Mouse (Mus musculus): Measurements from ENCODE around the gene Myb. TPM values are rescaled to one million over a fixed set of nuclear protein-coding genes. Genes with fewer than 3 reads are reported as not detected.

Gene Myb
- polyA plus RNA-seq, 1 experiment from 2014 or later: 11.3 TPM

DNA sequence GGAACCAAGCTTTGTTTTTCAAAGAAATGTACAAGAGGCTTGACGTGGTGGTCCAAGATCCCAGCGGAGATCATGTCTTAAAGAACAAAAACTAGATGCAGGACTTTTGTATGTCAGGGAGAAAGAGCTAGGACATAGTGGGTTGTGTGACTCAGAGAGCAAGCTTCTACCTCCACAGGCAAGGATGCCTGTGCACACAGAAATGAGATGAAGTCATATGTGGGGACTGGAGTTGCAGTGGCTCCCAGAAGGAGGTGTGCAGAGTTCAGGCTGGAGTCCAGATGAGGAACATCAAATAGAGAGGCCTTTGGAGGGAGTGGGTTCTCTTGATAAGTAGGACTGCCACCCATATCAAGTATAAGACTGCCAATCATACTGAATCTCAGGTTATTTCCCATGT is 65.9 kb downstream of the Myb start:
- H3K27me3 ChIP-seq: no peaks in the 10 kb centered on the region; the same call in 1 of the 2 replicates
- H3K4me2 ChIP-seq (replicated peaks): no peak overlapping the region
- H3K36me3 ChIP-seq: no peaks in the 10 kb centered on the region
- H3K4me1 ChIP-seq: no peaks in the 10 kb centered on the region
- ATAC-seq (ENCODE audit: insufficient number of reproducible peaks, low FRiP score, low TSS enrichment, low read depth): no peak
- no peak overlapping the region for H3K4me3 ChIP-seq (replicated peaks)
- no peak overlapping the region for H3K9ac ChIP-seq
- H3K9me3 ChIP-seq (replicated peaks): no peaks in the 10 kb centered on the region
- 95% methylated on average over 2 of the region's 2 CpGs for WGBS
- H3K27ac ChIP-seq (replicated peaks): no peak overlapping the region

DNA sequence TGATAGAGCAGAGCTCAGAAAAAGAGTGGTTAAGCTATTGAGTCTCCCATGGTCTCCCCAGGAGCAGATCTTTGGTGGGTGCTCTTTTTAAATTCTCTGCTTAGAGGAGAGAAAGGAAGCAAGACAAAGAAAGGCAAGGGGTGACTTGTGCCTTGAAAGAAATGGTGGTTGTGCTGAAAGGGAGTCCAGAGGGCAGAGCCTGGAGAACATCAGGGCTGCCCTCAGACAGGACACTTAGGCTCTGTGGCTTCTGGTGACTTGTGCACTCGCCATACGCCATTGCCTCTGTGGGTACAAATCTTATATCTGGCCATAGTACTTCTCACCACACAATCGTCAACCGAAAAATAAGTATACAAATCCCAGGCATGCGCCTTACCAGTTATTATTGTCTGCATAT is 67.5 kb downstream of the Myb start:
- Histone ChIP-seq H3K9me3 (replicated peaks) (no peaks in the 10 kb centered on the region), H3K4me3 (replicated peaks) (no peak overlapping the region), H3K4me1 (no peaks in the 10 kb centered on the region), H3K4me2 (replicated peaks) (no peak overlapping the region), H3K27ac (replicated peaks) (no peak overlapping the region), H3K36me3 (no peaks in the 10 kb centered on the region), H3K9ac (no peak overlapping the region), H3K27me3 (no peaks in the 10 kb centered on the region)
- no peak for ATAC-seq (ENCODE audit: insufficient number of reproducible peaks, low FRiP score, low TSS enrichment, low read depth)
- 84% methylated on average over 5 of the region's 5 CpGs for WGBS

DNA sequence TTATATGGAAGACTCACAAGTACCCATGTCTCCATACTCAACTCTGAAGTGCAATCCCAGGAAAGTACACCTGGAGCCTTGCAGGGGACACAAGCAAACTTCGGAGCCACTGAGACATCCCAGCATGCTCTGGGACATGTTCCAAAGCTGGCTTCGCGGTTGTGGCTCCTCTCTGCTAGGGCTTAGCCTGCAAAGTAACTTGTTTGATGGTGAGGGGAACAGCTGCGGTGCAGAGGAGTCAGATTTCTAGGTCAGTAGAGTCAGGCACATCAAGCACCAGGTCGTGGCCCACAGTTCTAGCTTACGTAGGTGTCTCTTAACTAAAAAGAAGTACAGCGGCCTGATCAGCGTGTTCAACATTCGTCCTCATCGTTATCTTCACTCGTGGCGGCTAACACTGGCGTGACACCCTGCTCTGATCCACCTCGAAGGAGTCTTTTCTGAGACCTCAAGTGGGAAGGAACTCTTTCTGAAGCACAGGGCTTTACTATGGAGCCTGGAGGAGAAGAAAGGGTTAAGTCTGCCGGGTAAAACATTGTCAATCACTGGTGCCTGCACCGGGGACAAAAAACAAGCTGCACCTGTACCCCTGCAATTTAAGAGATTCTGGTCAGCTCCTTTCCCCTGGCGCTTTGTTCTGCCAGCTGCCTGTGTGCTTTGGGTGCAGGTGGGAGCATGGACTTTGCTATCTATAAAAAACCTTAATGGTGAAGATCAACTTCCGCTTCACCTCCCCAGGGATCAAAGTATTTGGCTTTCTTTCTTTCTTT is 68.1 kb downstream of the Myb start:
- Histone ChIP-seq H3K27me3 (no peaks in the 10 kb centered on the region), H3K27ac (replicated peaks) (no peak overlapping the region), H3K4me2 (replicated peaks) (no peak overlapping the region), H3K4me1 (no peaks in the 10 kb centered on the region), H3K9me3 (replicated peaks) (no peaks in the 10 kb centered on the region), H3K9ac (no peak overlapping the region), H3K4me3 (replicated peaks) (no peak overlapping the region), H3K36me3 (no peaks in the 10 kb centered on the region)
- 48% methylated on average over 18 of the region's 18 CpGs for WGBS
- no peak for ATAC-seq (ENCODE audit: insufficient number of reproducible peaks, low FRiP score, low TSS enrichment, low read depth)

DNA sequence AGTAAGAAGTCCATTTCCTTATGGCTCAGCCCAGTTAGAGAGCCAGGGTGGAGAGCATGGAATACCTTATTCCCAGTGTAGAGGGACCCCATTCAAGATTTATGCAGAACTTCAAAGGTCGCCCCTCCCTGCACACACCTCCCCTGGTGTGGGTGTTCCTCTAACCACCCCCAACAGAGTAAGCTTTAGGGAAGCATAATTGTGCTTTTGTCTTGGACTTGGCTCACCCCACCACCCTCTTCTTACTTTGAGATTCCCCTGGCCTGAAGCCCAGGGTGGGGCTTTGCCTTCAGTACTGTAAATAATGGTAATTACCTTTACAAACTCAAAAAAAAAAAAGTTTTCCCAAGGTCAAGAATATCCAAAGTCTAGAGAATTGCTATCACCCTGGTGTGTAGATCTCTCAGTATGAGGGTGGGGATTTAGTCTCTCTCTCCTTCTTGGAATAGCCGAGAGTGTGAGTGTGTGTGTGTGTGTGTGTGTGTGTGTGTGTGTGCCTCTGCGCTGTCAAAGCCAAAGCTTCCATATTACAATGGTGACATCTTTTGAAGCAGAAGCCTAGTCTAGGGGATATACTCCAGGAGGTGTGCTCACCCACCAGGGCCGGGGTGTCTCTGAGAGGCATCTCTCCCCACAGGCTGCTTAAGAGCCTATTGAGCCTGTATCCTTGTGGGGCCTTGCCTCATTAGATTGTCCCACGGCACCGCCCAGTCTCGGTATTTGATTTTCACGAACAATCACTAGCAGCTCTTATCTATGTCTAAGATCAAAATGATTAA is 69.7 kb downstream of the Myb start:
- no peaks in the 10 kb centered on the region for H3K9me3 ChIP-seq (replicated peaks)
- H3K9ac ChIP-seq: no peak overlapping the region
- H3K36me3 ChIP-seq: no peaks in the 10 kb centered on the region
- no peak overlapping the region for H3K27ac ChIP-seq (replicated peaks)
- no peak overlapping the region for H3K4me2 ChIP-seq (replicated peaks)
- H3K4me1 ChIP-seq: no peaks in the 10 kb centered on the region
- no peaks in the 10 kb centered on the region for H3K27me3 ChIP-seq
- WGBS: 78% methylated on average over 8 of the region's 8 CpGs
- no peak overlapping the region for H3K4me3 ChIP-seq (replicated peaks)
- peak; percentile 34; the same call in 1 of the 2 replicates for ATAC-seq (ENCODE audit: insufficient number of reproducible peaks, low FRiP score, low TSS enrichment, low read depth)

DNA sequence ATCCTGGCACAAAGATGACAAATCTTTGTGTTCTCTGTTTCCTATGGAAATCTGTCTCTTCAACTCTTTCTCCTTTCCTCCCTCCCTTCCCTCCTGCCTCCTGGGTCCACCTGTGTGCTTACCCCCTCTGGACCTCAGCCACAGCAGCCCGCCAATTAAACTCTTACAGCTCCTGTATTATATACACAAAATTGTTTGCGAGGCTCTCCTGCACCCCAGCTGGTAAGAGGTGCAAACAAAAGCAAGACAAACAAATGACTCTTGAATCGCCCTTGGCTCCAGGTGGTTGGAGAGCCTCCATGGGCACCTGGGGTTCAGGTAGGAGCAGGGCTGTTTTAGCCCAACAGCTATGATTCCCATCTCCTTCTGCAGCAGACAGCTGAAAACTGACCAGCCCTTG is 71.2 kb downstream of the Myb start:
- H3K36me3 ChIP-seq: no peaks in the 10 kb centered on the region
- no peak for ATAC-seq (ENCODE audit: insufficient number of reproducible peaks, low FRiP score, low TSS enrichment, low read depth)
- 74% methylated on average over 3 of the region's 3 CpGs for WGBS
- H3K9ac ChIP-seq: no peak overlapping the region
- no peak overlapping the region for H3K27ac ChIP-seq (replicated peaks)
- H3K4me2 ChIP-seq (replicated peaks): no peak overlapping the region
- H3K9me3 ChIP-seq (replicated peaks): no peaks in the 10 kb centered on the region
- H3K27me3 ChIP-seq: no peaks in the 10 kb centered on the region
- no peak overlapping the region for H3K4me3 ChIP-seq (replicated peaks)
- H3K4me1 ChIP-seq: no peaks in the 10 kb centered on the region

DNA sequence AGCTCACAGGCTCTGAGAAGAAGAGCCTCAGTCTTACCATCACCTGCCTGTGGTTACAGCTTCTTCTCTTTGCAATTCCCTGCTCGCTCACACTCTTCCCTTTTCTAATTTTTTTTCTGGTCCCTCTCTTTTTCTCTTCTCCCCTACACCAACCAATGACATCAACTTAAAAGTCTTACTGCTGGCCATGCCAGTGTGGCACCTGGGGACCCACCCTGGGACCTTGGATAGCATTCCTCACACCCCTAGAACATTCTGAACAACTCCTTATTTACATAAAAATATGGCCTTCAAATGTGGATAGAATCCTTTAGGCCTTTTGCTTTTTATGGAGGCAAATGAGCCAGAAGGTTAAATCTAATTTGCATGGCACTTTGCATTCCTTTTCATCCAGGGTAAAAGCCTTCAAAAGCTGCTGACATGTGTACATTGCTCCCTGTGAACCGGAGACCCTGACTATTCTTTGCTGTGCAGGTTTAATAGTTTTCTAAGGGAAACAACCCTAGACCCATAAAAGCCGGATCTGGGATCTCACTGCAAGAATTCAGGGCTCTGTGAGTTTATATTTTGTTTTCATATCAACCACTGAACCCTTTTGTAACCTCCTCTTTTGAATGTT is 73.1 kb downstream of the Myb start:
- Histone ChIP-seq H3K27me3 (no peaks in the 10 kb centered on the region), H3K4me2 (replicated peaks) (no peak overlapping the region), H3K36me3 (no peaks in the 10 kb centered on the region), H3K4me3 (replicated peaks) (no peak overlapping the region), H3K9ac (no peak overlapping the region), H3K27ac (replicated peaks) (no peak overlapping the region), H3K4me1 (0 out of 2 replicates have a peak, but pooled peaks cover 3% of the 10 kb centered on the region), H3K9me3 (replicated peaks) (no peaks in the 10 kb centered on the region)
- no peak for ATAC-seq (ENCODE audit: insufficient number of reproducible peaks, low FRiP score, low TSS enrichment, low read depth)
- WGBS: 65% methylated on average over 3 of the region's 3 CpGs

DNA sequence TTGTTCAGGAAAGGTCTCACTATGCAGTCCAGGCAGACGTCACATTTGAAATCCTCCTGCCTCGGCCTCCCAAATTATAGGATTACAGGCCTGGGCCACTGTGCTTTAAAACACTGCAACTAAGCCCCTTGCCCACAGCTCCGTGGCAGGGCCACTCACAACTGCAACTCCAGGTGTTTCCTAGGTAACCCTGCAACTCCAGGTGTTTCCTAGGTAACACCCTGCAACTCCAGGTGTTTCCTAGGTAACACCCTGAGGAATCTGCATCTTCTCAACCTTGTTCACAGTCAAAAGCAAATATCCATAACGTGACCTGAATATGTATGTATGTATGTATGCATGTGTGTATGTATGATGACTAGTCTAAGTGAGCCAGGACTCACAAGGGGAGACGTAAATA is 75.7 kb downstream of the Myb start:
- H3K4me3 ChIP-seq (replicated peaks): no peak overlapping the region
- H3K36me3 ChIP-seq: no peaks in the 10 kb centered on the region
- WGBS: 75% methylated on average over 5 of the region's 5 CpGs

DNA sequence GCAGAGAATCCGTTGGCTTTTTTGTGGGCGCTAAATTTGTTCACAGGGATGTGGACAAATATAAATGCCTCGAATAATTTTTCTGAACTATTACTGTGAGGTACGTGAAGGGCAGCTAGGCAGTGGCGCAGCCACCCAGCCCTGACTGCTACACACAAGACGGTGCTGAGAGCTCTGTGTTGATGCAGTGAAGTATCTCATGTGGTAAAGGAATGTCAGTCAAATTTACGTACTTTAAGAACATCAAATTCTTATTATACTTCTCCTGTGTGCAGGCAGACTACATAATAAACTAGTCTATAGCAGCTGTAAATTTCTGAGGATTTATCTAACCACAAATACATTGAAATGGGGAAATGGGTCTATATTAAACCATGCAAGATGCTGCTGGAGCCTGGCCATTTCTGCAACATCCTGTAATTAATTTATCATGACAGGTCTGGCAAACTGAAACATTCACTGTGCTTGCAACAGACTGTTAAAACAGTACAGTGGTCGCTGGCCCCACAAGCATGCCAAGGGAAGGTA is 77.3 kb downstream of the Myb start:
- ATAC-seq (ENCODE audit: insufficient number of reproducible peaks, low FRiP score, low TSS enrichment, low read depth): no peak
- H3K27ac ChIP-seq (replicated peaks): no peak overlapping the region
- H3K4me3 ChIP-seq (replicated peaks): no peak overlapping the region
- H3K9ac ChIP-seq: no peak overlapping the region
- no peaks in the 10 kb centered on the region for H3K27me3 ChIP-seq
- H3K36me3 ChIP-seq: no peaks in the 10 kb centered on the region
- H3K4me1 ChIP-seq: 0 out of 2 replicates have a peak, but pooled peaks cover 3% of the 10 kb centered on the region
- no peaks in the 10 kb centered on the region for H3K9me3 ChIP-seq (replicated peaks)
- 57% methylated on average over 8 of the region's 8 CpGs for WGBS
- H3K4me2 ChIP-seq (replicated peaks): no peak overlapping the region

More for the DNA sequence above, 75.7 kb downstream of the Myb start:
- H3K27ac ChIP-seq (replicated peaks): no peak overlapping the region
- no peaks in the 10 kb centered on the region for H3K9me3 ChIP-seq (replicated peaks)
- ATAC-seq (ENCODE audit: insufficient number of reproducible peaks, low FRiP score, low TSS enrichment, low read depth): no peak
- 0 out of 2 replicates have a peak, but pooled peaks cover 3% of the 10 kb centered on the region for H3K4me1 ChIP-seq
- H3K27me3 ChIP-seq: no peaks in the 10 kb centered on the region
- no peak overlapping the region for H3K9ac ChIP-seq
- no peak overlapping the region for H3K4me2 ChIP-seq (replicated peaks)

DNA sequence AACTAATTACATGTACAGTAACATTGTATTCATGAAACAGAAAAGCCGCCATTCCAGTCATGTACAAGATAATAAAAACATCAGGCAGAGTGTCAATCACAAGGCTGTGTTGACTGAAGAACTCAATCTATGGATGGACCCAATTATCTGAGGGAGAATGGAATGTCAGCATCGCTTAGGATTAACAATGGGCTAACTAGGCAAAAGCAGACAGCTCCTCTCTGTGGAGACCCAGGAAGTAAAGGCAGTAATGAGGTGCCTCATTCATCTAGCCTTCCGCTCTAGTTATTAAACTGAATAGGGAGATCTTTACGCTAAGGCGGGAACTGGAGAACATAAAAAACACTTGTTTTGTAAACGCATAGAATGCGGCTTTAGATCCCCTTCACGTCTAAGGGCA is 78.3 kb downstream of the Myb start:
- Histone ChIP-seq H3K4me1 (0 out of 2 replicates have a peak, but pooled peaks cover 3% of the 10 kb centered on the region), H3K27me3 (no peaks in the 10 kb centered on the region), H3K36me3 (no peaks in the 10 kb centered on the region), H3K27ac (replicated peaks) (no peak overlapping the region), H3K4me3 (replicated peaks) (no peak overlapping the region), H3K9me3 (replicated peaks) (no peaks in the 10 kb centered on the region), H3K9ac (no peak overlapping the region), H3K4me2 (replicated peaks) (no peak overlapping the region)
- ATAC-seq (ENCODE audit: insufficient number of reproducible peaks, low FRiP score, low TSS enrichment, low read depth): no peak
- WGBS: 63% methylated on average over 8 of the region's 8 CpGs

DNA sequence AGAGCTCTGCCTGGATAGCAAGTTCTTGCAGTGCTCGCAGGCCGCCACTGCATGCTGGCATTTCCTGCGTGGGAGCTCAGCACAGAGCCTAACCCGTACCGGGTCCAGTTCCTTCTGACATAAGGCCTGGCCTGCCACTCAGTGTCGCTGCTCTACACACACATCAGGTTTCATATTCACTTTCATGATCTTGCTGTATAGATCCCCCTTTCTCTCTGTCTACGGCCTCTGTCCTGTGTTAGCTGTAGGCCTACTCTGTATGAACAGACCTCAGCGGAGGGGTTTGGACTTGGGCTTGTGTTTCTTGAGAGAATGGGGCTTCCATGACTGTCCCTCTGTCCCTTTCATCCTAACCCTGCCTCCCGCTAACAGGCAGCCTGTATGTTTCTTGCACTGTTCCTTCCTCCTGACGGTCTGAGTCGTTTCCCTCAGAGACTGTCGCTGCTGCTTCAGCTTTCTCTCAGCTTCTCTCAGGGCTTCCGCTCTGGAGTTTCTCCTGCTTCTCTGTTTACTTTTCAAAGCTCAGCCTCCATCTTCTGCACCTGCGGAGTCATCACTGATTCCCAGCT is 83.5 kb downstream of the Myb start:
- WGBS: 75% methylated on average over 14 of the region's 14 CpGs
- no peak for ATAC-seq (ENCODE audit: insufficient number of reproducible peaks, low FRiP score, low TSS enrichment, low read depth)
- no peaks in the 10 kb centered on the region for H3K9me3 ChIP-seq (replicated peaks)

DNA sequence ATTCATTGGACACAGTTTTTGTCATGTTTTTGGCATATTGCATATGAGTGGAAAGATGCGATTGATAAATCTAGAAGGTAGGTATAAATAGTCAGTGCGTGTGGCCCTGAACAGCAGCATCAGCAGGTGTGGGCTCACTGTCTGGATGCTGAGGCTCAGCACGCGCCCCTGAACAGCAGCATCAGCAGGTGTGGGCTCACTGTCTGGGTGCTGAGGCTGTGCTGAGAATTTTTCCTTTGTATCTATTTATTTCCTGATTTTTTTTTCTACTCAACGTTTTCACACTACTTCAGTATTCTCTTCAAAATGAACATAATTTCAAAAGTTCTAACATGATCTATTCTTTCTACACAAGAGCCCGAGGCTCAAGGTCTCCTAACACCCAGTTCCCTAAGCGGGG is 84.1 kb downstream of the Myb start:
- no peak overlapping the region for H3K9ac ChIP-seq
- no peak overlapping the region for H3K4me2 ChIP-seq (replicated peaks)
- H3K27me3 ChIP-seq: no peaks in the 10 kb centered on the region
- H3K36me3 ChIP-seq: no peaks in the 10 kb centered on the region
- ATAC-seq (ENCODE audit: insufficient number of reproducible peaks, low FRiP score, low TSS enrichment, low read depth): no peak
- H3K9me3 ChIP-seq (replicated peaks): no peaks in the 10 kb centered on the region
- no peak overlapping the region for H3K27ac ChIP-seq (replicated peaks)
- 83% methylated on average over 7 of the region's 7 CpGs for whole genome bisulfite sequencing
- no peak overlapping the region for H3K4me3 ChIP-seq (replicated peaks)
- H3K4me1 ChIP-seq: no peaks in the 10 kb centered on the region

More for the DNA sequence above, 83.5 kb downstream of the Myb start:
- H3K4me3 ChIP-seq (replicated peaks): no peak overlapping the region
- no peak overlapping the region for H3K4me2 ChIP-seq (replicated peaks)
- H3K27me3 ChIP-seq: no peaks in the 10 kb centered on the region
- H3K4me1 ChIP-seq: no peaks in the 10 kb centered on the region
- H3K9ac ChIP-seq: no peak overlapping the region
- no peaks in the 10 kb centered on the region for H3K36me3 ChIP-seq
- no peak overlapping the region for H3K27ac ChIP-seq (replicated peaks)

All from embryonic facial prominence, embryonic 15.5 days (tissue).